Mouse (Mus musculus) ES-E14 (cell line): ENCODE measurements at regions not wholly inside any gene's neighbourhood (a gene's known extent, or its start where the extent isn't known, plus 50 kb on each side); places are given as distances from the start of the nearest gene placed in this dataset.

Source experiments
- DNase-seq: peaks from one replicate; pipeline ENCODE4 v3.0.0-alpha.2; 2013; ENCODE audit warnings: low read depth, low spot score
- H3K27ac ChIP-seq: 2 replicates; pipeline ENCODE4 v1.5.1; 2012; ENCODE audit warnings: low read depth, mild to moderate bottlenecking, low read length, moderate library complexity, mixed read lengths; ENCODE audit not compliant: poor library complexity, insufficient read depth, severe bottlenecking
- H3K36me3 ChIP-seq: 2 replicates; pipeline ENCODE4 v1.6.1; 2012; ENCODE audit warnings: mild to moderate bottlenecking, low read length, moderate library complexity, mixed read lengths; ENCODE audit not compliant: control insufficient read depth, poor library complexity, insufficient read depth, severe bottlenecking
- H3K4me1 ChIP-seq, 2 experiments: fragments of 150-350 bp in 1 of 2; sonication (generic) in 1 of 2; 2 replicates each; pipeline ENCODE4 v1.6.1; 2012; ENCODE audit warnings: low read length in 2 of 2, mild to moderate bottlenecking in 1 of 2, mixed read lengths in 1 of 2; ENCODE audit not compliant: control insufficient read depth in 2 of 2, insufficient read depth in 2 of 2, poor library complexity in 1 of 2
- H3K4me3 ChIP-seq, 2 experiments: fragments of 150-350 bp in 1 of 2; sonication (generic) in 1 of 2; 2 replicates each; pipeline ENCODE4 v1.5.1; 2012; ENCODE audit warnings: low read length in 2 of 2, low read depth in 1 of 2, mild to moderate bottlenecking in 1 of 2, mixed read lengths in 1 of 2; ENCODE audit not compliant: insufficient read depth in 1 of 2, poor library complexity in 1 of 2, severe bottlenecking in 1 of 2
- H3K9ac ChIP-seq: 2 replicates; pipeline ENCODE4 v1.6.1; 2012; ENCODE audit warnings: low read depth, mild to moderate bottlenecking, low read length, mixed read lengths; ENCODE audit not compliant: poor library complexity, insufficient read depth, severe bottlenecking
- H3K9me3 ChIP-seq: fragments of 150-350 bp; sonication (generic); 2 replicates; pipeline ENCODE4 v1.6.1; 2012; ENCODE audit warnings: low read depth, mild to moderate bottlenecking, low read length; ENCODE audit not compliant: control insufficient read depth, insufficient read depth
- CHD2 ChIP-seq: IDR thresholded peaks from 2 replicates; pipeline ENCODE4 v1.6.1; 2014; ENCODE audit warnings: mild to moderate bottlenecking, low read depth, low read length, inconsistent platforms
- HCFC1 ChIP-seq: IDR thresholded peaks from 2 replicates; pipeline ENCODE4 v1.6.1; 2012; ENCODE audit warnings: low read length, inconsistent platforms, borderline replicate concordance; ENCODE audit not compliant: insufficient read depth
- MAFK ChIP-seq: IDR thresholded peaks from 2 replicates; pipeline ENCODE4 v1.6.1; 2014; ENCODE audit warnings: mild to moderate bottlenecking, low read depth, low read length, inconsistent platforms; ENCODE audit not compliant: insufficient read depth
- ZC3H11A ChIP-seq: IDR thresholded peaks from 2 replicates; pipeline ENCODE4 v1.6.1; 2012; ENCODE audit warnings: low read depth, mild to moderate bottlenecking, inconsistent platforms, low read length, borderline replicate concordance
- ZNF384 ChIP-seq: IDR thresholded peaks from 2 replicates; pipeline ENCODE4 v1.6.1; 2012; ENCODE audit warnings: low read depth, low read length, inconsistent platforms
- in situ Hi-C, 2 experiments: fragments of 600-800 bp; cut with MboI; formaldehyde crosslinking; loops; one replicate each; pipeline ENCODE4 v1.15.1; 2025; ENCODE audit warnings: low sequenced_read_pairs in 2 of 2, inconsistent platforms in 1 of 2; ENCODE audit not compliant: unreplicated experiment in 2 of 2

GRCm38 (mm10) chr10:100746151-100746550 lies 155.9 kb downstream of the 1700017N19Rik start:
- H3K27ac ChIP-seq = no peak overlapping the region
- H3K36me3 ChIP-seq = no peaks in the 10 kb centered on the region
- DNase-seq = no peak
- no peak for TF ChIP-seq CHD2
- TF ChIP-seq ZC3H11A = no peak
- no peak for TF ChIP-seq MAFK
- no peak for TF ChIP-seq HCFC1
- no peak for TF ChIP-seq ZNF384
- no peaks in the 10 kb centered on the region for H3K4me1 ChIP-seq
- in situ Hi-C loops = no loop called here
- no peaks in the 10 kb centered on the region for H3K9me3 ChIP-seq
- no peak overlapping the region for H3K4me3 ChIP-seq
- no peak overlapping the region for H3K9ac ChIP-seq

GRCm38 (mm10) chr10:100754957-100755356 lies 164.7 kb downstream of the 1700017N19Rik start:
- H3K36me3 ChIP-seq = no peaks in the 10 kb centered on the region
- no peak overlapping the region for H3K4me3 ChIP-seq
- no peaks in the 10 kb centered on the region for H3K9me3 ChIP-seq
- no peak for DNase-seq
- in situ Hi-C loops = no loop called here
- no peak overlapping the region for H3K9ac ChIP-seq
- no peak for TF ChIP-seq MAFK
- TF ChIP-seq HCFC1 = no peak
- TF ChIP-seq ZNF384 = no peak
- TF ChIP-seq CHD2 = no peak
- TF ChIP-seq ZC3H11A = no peak
- no peak overlapping the region for H3K27ac ChIP-seq
- no peaks in the 10 kb centered on the region for H3K4me1 ChIP-seq

- H3K9me3 ChIP-seq = no peaks in the 10 kb centered on the region
- TF ChIP-seq HCFC1 (no peak), CHD2 (no peak), MAFK (no peak), ZNF384 (no peak), ZC3H11A (no peak)
- H3K9ac ChIP-seq = no peak overlapping the region
- no peaks in the 10 kb centered on the region for H3K36me3 ChIP-seq
- no peaks in the 10 kb centered on the region for H3K4me1 ChIP-seq
- in situ Hi-C loops = no loop called here
- no peak for DNase-seq
- no peak overlapping the region for H3K4me3 ChIP-seq
- no peak overlapping the region for H3K27ac ChIP-seq
Measured at GRCm38 (mm10) chr10:100774252-100774651, 184.0 kb downstream of the 1700017N19Rik start.

- Histone ChIP-seq H3K27ac (no peak overlapping the region), H3K4me1 (no peaks in the 10 kb centered on the region), H3K9me3 (no peaks in the 10 kb centered on the region), H3K4me3 (no peak overlapping the region), H3K9ac (no peak overlapping the region), H3K36me3 (no peaks in the 10 kb centered on the region)
- no peak for TF ChIP-seq CHD2
- TF ChIP-seq MAFK = no peak
- no peak for TF ChIP-seq ZC3H11A
- no peak for TF ChIP-seq HCFC1
- TF ChIP-seq ZNF384 = no peak
- DNase-seq = no peak
- in situ Hi-C loops = no loop called here
Measured at GRCm38 (mm10) chr10:100792166-100792565, 201.9 kb downstream of the 1700017N19Rik start.

DNA sequence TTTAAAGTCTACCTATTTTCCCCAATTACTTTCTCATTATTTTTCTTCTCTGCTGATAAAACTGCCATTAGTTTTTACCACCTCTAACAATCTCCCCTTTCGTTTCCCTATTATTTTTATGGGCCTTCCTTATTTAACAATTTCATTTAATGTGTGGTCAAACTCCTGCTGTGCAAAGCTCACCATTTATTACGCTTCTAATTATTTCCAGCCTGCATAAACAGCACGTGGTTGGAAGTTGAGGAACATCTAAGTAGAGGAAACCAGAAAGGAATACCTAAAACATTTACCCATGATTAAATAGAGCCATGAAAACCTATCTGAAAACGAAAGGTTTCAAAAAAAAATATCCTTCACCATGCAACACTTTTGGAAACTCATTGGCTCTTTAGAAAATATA lies 202.3 kb downstream of the 1700017N19Rik start:
- no peak overlapping the region for H3K27ac ChIP-seq
- H3K4me1 ChIP-seq = no peaks in the 10 kb centered on the region
- H3K36me3 ChIP-seq = no peaks in the 10 kb centered on the region
- in situ Hi-C loops = no loop called here
- TF ChIP-seq ZNF384 (no peak), HCFC1 (no peak), ZC3H11A (no peak), MAFK (no peak), CHD2 (no peak)
- H3K9me3 ChIP-seq = no peaks in the 10 kb centered on the region
- H3K9ac ChIP-seq = no peak overlapping the region
- no peak overlapping the region for H3K4me3 ChIP-seq
- DNase-seq = no peak
